Mouse (Mus musculus): Measurements from ENCODE around the gene Hnrnpl.

DNA sequence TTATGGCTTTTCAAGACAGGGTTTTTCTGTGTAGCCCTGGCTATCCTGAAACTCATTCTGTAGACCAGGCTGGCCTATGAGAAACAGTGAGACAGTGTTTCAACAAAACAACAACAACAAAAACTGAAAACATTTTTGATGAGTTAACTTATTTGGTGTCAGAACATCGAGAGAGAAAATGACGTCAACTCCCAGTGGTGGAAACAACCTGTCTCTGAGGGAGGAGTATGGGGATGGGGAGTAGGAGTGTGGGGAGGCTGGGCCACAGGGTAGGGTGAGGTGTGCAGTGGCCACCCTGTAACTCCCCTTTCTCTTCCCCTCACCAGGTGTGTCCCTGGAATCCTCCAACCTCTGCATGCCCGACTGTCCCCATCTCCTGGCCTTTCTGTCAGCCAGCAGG is 13.8 kb upstream of the Hnrnpl start:
- TF ChIP-seq POLR2A (IDR thresholded peaks at IDR 0.05; ENCODE audit: borderline replicate concordance, extremely low read depth, low read depth, low read length): no peak
- no peak for TF ChIP-seq CTCF (IDR thresholded peaks at IDR 0.05; ENCODE audit: insufficient read depth, low read length)
